Mouse (Mus musculus) neutrophil, adult 5-6 weeks (primary cell): ENCODE measurements around the gene Irs3. TPM values are rescaled to one million over a fixed set of nuclear protein-coding genes. Genes with fewer than 3 reads are reported as not detected.
A peak's percentile ranks its signal among the peaks of the same experiment; 100 is the strongest.

Experiments used
- ATAC-seq: fragments of 151-379, 151-347 bp; 2 replicates; pipeline ENCODE4 v1.8.0; 2017; ENCODE audit warnings: mild to moderate bottlenecking, moderate TSS enrichment; ENCODE audit not compliant: insufficient number of reproducible peaks, poor library complexity, low FRiP score, severe bottlenecking; ENCODE audit errors: extremely low read depth
- total RNA-seq: library from RNA; stranded (forward); fragments of 200-1000 nt; gene quantifications from 2 replicates; pipeline ENCODE4 v1.2.3, GENCODE M21; 2017

The Irs3 gene
- total RNA-seq, 1 experiment from 2014 or later: 0.47 TPM

GRCm38 (mm10) chr5:137600281-137600618 is 45.3 kb downstream of the Irs3 start:
- ATAC-seq: no peak

GRCm38 (mm10) chr5:137599600-137599999 is 45.9 kb downstream of the Irs3 start:
- ATAC-seq: no peak

GRCm38 (mm10) chr5:137598100-137598826 is 47.3 kb downstream of the Irs3 start:
- ATAC-seq: no peak

GRCm38 (mm10) chr5:137597625-137598024 is 47.9 kb downstream of the Irs3 start:
- no peak for ATAC-seq

GRCm38 (mm10) chr5:137596601-137597261 is 48.8 kb downstream of the Irs3 start:
- ATAC-seq: peak; percentile 14; the same call in 1 of the 2 replicates

- ATAC-seq: no peak
These were observed 49.6 kb downstream of the Irs3 start for GRCm38 (mm10) chr5:137595921-137596320.

Other genes with a start within 250 kb of the Irs3 start
- not detected in 2 replicates for gene Zan, start 168.7 kb downstream of the Irs3 start, total RNA-seq
- gene Pop7, start 143.2 kb downstream of the Irs3 start, total RNA-seq: 16.0 and 20.0 TPM in 2 replicates
- 32.0 and 37.7 TPM in 2 replicates for gene Gigyf1, start 127.2 kb downstream of the Irs3 start, total RNA-seq
- not detected in 2 replicates for gene Epo, start 112.5 kb downstream of the Irs3 start, total RNA-seq
- gene Gnb2, start 112.2 kb downstream of the Irs3 start, total RNA-seq: 428 and 434 TPM in 2 replicates
- 0.37 TPM in 1 of 2 replicates, not detected in the other for gene Actl6b, start 92.2 kb downstream of the Irs3 start, total RNA-seq
- gene Tfr2, start 75.9 kb downstream of the Irs3 start, total RNA-seq: 0.61 TPM in 1 of 2 replicates, not detected in the other
- gene Mospd3, start 44.7 kb downstream of the Irs3 start, total RNA-seq: 3.5 and 4.2 TPM in 2 replicates
- 0.25 and 0.58 TPM in 2 replicates for gene Pcolce, start 31.9 kb downstream of the Irs3 start, total RNA-seq
- 0.61 and 0.70 TPM in 2 replicates for gene Fbxo24, start 16.7 kb downstream of the Irs3 start, total RNA-seq
- gene Lrch4, start 16.6 kb downstream of the Irs3 start, total RNA-seq: 119 and 123 TPM in 2 replicates
- 41.0 and 44.6 TPM in 2 replicates for gene Gm20605, start 16.5 kb downstream of the Irs3 start, total RNA-seq
- 109 and 156 TPM in 2 replicates for gene Sap25, start 4.4 kb downstream of the Irs3 start, total RNA-seq
- gene Agfg2, start 39.0 kb upstream of the Irs3 start, total RNA-seq: 4.9 and 5.5 TPM in 2 replicates
- gene Nyap1, start 95.9 kb upstream of the Irs3 start, total RNA-seq: 0.12 TPM in 2 replicates
- 170 TPM in 2 replicates for gene Tsc22d4, start 100.0 kb upstream of the Irs3 start, total RNA-seq
- 9.7 and 12.8 TPM in 2 replicates for gene Ppp1r35, start 133.1 kb upstream of the Irs3 start, total RNA-seq
- gene Mepce, start 141.9 kb upstream of the Irs3 start, total RNA-seq: 36.5 and 42.2 TPM in 2 replicates
- 24.7 and 29.4 TPM in 2 replicates for gene Zcwpw1, start 142.1 kb upstream of the Irs3 start, total RNA-seq
- 321 and 361 TPM in 2 replicates for gene Pilra, start 190.6 kb upstream of the Irs3 start, total RNA-seq
- 124 and 127 TPM in 2 replicates for gene Pilrb1, start 212.4 kb upstream of the Irs3 start, total RNA-seq
- 139 and 177 TPM in 2 replicates for gene Pilrb2, start 226.1 kb upstream of the Irs3 start, total RNA-seq